Mouse (Mus musculus) CH12.LX (cell line): Measurements from ENCODE around the gene Ppa2.
A peak's percentile ranks its signal among the peaks of the same experiment; 100 is the strongest.

Experiments used
- CTCF ChIP-seq, 2 experiments: IDR thresholded peaks in 1 of 2; conservative IDR thresholded peaks in 1 of 2; 2 replicates each; pipeline ENCODE4 v1.5.1; 2011 to 2012; ENCODE audit warnings: low read depth in 2 of 2, low read length in 2 of 2, improper control_type of control experiment in 1 of 2, inconsistent platforms in 1 of 2, mild to moderate bottlenecking in 1 of 2, moderate library complexity in 1 of 2
- E2F4 ChIP-seq: IDR thresholded peaks from 2 replicates; pipeline ENCODE4 v1.6.1; 2011; ENCODE audit warnings: low read depth, low read length, improper control_type of control experiment; ENCODE audit not compliant: insufficient replicate concordance
- GABPA ChIP-seq: IDR thresholded peaks from 2 replicates; pipeline ENCODE4 v1.6.1; 2012; ENCODE audit warnings: low read depth, low read length, improper control_type of control experiment, inconsistent platforms; ENCODE audit not compliant: insufficient replicate concordance
- MAZ ChIP-seq: IDR thresholded peaks from 2 replicates; pipeline ENCODE4 v1.6.1; 2012; ENCODE audit warnings: low read depth, mild to moderate bottlenecking, inconsistent platforms, low read length, improper control_type of control experiment, moderate library complexity
- MEF2A ChIP-seq: IDR thresholded peaks from 2 replicates; pipeline ENCODE4 v1.6.1; 2014; ENCODE audit warnings: low read depth, mild to moderate bottlenecking, inconsistent platforms, low read length, improper control_type of control experiment, borderline replicate concordance
- MYC ChIP-seq: IDR thresholded peaks from 2 replicates; pipeline ENCODE4 v1.6.1; 2011; ENCODE audit warnings: low read depth, mild to moderate bottlenecking, improper control_type of control experiment, low read length
- NRF1 ChIP-seq: IDR thresholded peaks from 2 replicates; pipeline ENCODE4 v1.6.1; 2014; ENCODE audit warnings: low read depth, mild to moderate bottlenecking, inconsistent platforms, low read length, improper control_type of control experiment, moderate library complexity
- POLR2A ChIP-seq: IDR thresholded peaks from 2 replicates; pipeline ENCODE4 v1.6.1; 2011; ENCODE audit warnings: low read depth, mild to moderate bottlenecking, improper control_type of control experiment, low read length
- RAD21 ChIP-seq: IDR thresholded peaks from 2 replicates; pipeline ENCODE4 v1.6.1; 2011; ENCODE audit warnings: low read depth, mild to moderate bottlenecking, low read length, improper control_type of control experiment, moderate library complexity
- SIN3A ChIP-seq: IDR thresholded peaks from 2 replicates; pipeline ENCODE4 v1.6.1; 2012; ENCODE audit warnings: low read length, improper control_type of control experiment, inconsistent platforms
- UBTF ChIP-seq: IDR thresholded peaks from 2 replicates; pipeline ENCODE4 v1.6.1; 2012; ENCODE audit warnings: low read depth, mild to moderate bottlenecking, inconsistent platforms, low read length, improper control_type of control experiment, moderate library complexity
- USF1 ChIP-seq: IDR thresholded peaks from 2 replicates; pipeline ENCODE4 v1.6.1; 2014; ENCODE audit warnings: low read depth, mild to moderate bottlenecking, inconsistent platforms, low read length, improper control_type of control experiment
- ZC3H11A ChIP-seq: IDR thresholded peaks from 2 replicates; pipeline ENCODE4 v1.6.1; 2012; ENCODE audit warnings: low read depth, mild to moderate bottlenecking, inconsistent platforms, low read length, improper control_type of control experiment

DNA sequence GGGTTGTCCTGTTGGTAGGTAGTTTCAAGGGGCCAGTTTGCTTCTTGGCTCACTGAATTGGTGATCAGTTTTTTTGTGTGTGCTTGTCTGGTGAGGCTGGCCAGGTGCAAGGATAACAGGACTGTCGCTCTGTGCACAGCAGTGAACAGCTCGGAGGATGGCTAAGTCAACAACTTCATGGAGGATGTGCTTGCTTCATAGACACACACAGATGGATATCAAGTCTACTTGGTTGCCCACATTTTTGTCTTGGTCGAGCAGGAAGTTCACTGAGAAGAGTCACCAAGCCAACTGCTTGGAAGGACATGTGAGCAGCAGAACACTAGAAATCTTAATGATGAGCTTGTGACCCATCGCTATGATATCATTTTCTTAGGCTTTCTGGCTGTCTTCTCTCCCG is 24.8 kb downstream of the Ppa2 start:
- TF ChIP-seq ZC3H11A (no peak), MEF2A (0 out of 2 replicates have a peak, but pooled peaks have one; percentile 14), MAZ (no peak), CTCF (conservative IDR thresholded peaks at IDR 0.05 in 1 of 2, IDR thresholded peaks at IDR 0.05 in 1 of 2; ENCODE audit: low read depth in 2 of 2, low read length in 2 of 2) (no peak), GABPA (no peak), POLR2A (no peak), MYC (no peak), NRF1 (no peak), SIN3A (0 out of 2 replicates have a peak, but pooled peaks have one; percentile 22), E2F4 (no peak), USF1 (no peak), RAD21 (no peak), UBTF (no peak)
